Mouse (Mus musculus) CH12F3 (cell line): ENCODE results near the gene Zfp148.
"Not testable (repeated sequence)": the region's sequence is repeated elsewhere in the genome, so short reads cannot be mapped to it uniquely, and the experiment has no call there.

Experiments
- in situ Hi-C: fragments of 300-500 bp; cut with MboI; formaldehyde crosslinking; loops from 2 replicates; pipeline ENCODE4 v1.14.3; 2020; ENCODE audit warnings: low sequenced_read_pairs

Zfp148 gene

GRCm38 (mm10) chr16:33380882-33381613, 412 bp downstream of the Zfp148 start:
- in situ Hi-C loops: no loop called here

- in situ Hi-C loops: no loop called here
Measured at GRCm38 (mm10) chr16:33381614-33382245, 1.1 kb downstream of the Zfp148 start.

- in situ Hi-C loops: no loop called here
Measured at GRCm38 (mm10) chr16:33382341-33382740, 1.7 kb downstream of the Zfp148 start.

GRCm38 (mm10) chr16:33383584-33383983, 2.9 kb downstream of the Zfp148 start:
- in situ Hi-C loops: no loop called here

GRCm38 (mm10) chr16:33384057-33384456, 3.4 kb downstream of the Zfp148 start:
- in situ Hi-C loops: not testable (repeated sequence)

GRCm38 (mm10) chr16:33387013-33387412, 6.4 kb downstream of the Zfp148 start:
- in situ Hi-C loops: no loop called here

GRCm38 (mm10) chr16:33387420-33387819, 6.8 kb downstream of the Zfp148 start:
- in situ Hi-C loops: no loop called here

- in situ Hi-C loops: no loop called here
Measured at GRCm38 (mm10) chr16:33399913-33400782, 19.5 kb downstream of the Zfp148 start.

- in situ Hi-C loops: no loop called here
Measured at GRCm38 (mm10) chr16:33400943-33401342, 20.3 kb downstream of the Zfp148 start.

- in situ Hi-C loops: no loop called here
Measured at GRCm38 (mm10) chr16:33403258-33403657, 22.6 kb downstream of the Zfp148 start.

GRCm38 (mm10) chr16:33404055-33404454, 23.4 kb downstream of the Zfp148 start:
- in situ Hi-C loops: no loop called here

- in situ Hi-C loops: no loop called here
Measured at GRCm38 (mm10) chr16:33405487-33405886, 24.9 kb downstream of the Zfp148 start.

- in situ Hi-C loops: no loop called here
Measured at GRCm38 (mm10) chr16:33410151-33410550, 29.5 kb downstream of the Zfp148 start.

GRCm38 (mm10) chr16:33410605-33411004, 30.0 kb downstream of the Zfp148 start:
- in situ Hi-C loops: no loop called here

GRCm38 (mm10) chr16:33414191-33414590, 33.6 kb downstream of the Zfp148 start:
- in situ Hi-C loops: no loop called here

- in situ Hi-C loops: no loop called here
Measured at GRCm38 (mm10) chr16:33415607-33416006, 35.0 kb downstream of the Zfp148 start.

- in situ Hi-C loops: no loop called here
Measured at GRCm38 (mm10) chr16:33428327-33428726, 47.7 kb downstream of the Zfp148 start.

GRCm38 (mm10) chr16:33431660-33432059, 51.0 kb downstream of the Zfp148 start:
- in situ Hi-C loops: no loop called here

- in situ Hi-C loops: no loop called here
Measured at GRCm38 (mm10) chr16:33441065-33441464, 60.4 kb downstream of the Zfp148 start.

- in situ Hi-C loops: no loop called here
Measured at GRCm38 (mm10) chr16:33446830-33447229, 66.2 kb downstream of the Zfp148 start.

GRCm38 (mm10) chr16:33453826-33454225, 73.2 kb downstream of the Zfp148 start:
- in situ Hi-C loops: no loop called here
